Mouse (Mus musculus) ovary, adult 10 weeks (tissue): Measurements from ENCODE around the gene A430089I19Rik. TPM values are rescaled to one million over a fixed set of nuclear protein-coding genes. Genes with fewer than 3 reads are reported as not detected.

Experiments used
- polyA plus RNA-seq: library from polyadenylated mRNA; stranded (reverse); fragments of 350-450 nt; fragmentation: Illumina TruSeq; extraction: RNeasy Lipid Tissue Mini Kit (QIAGEN cat#74804); gene quantifications from one replicate; pipeline ENCODE4 v1.2.3, GENCODE M21; 2014

Gene A430089I19Rik
- polyA plus RNA-seq = not detected

DNA sequence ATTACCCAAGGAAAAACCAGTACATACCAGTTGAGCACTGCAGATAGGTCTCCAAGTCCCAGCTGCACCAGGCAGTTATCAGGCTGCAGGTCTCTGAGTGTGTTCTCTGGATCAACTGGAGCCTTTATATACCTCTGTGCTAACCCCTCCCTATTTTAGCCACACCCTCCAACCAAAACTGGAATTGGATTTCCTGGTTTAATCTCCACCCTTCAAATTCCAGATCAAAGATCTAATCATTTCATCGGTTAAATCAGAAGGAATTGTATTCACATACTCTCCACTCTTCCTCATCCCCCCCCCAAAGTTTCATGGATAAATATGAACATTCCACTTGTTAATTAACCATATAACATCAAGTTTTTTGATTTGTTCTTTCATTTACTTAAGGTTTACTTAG lies at the start of gene A430089I19Rik:
Gene A430089I19Rik (minus strand): TSS at position 101 of the 400 bp plus-strand sequence.

DNA sequence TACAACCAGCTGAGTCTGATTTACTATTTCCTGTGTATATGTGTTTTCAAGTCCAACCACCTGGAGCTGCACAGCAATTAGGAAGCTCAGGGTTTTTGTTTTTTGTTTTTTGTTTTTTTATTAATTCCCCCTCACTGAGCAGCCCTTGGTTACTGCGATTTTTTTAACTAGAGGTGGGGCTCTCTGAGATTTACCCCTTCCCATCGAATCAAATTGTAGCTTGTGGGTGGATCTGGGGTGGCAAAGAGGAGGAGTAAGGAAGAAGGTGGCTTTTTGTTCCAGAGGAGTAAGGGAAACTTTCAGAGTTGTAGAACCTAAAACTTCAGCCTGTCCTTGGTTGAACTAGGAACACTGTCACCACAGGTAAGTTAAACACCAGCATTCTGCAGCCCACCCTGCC lies 32.9 kb upstream of the A430089I19Rik start, which contains the start of gene AA792892:
Gene AA792892 (plus strand): TSS at position 301 of the 400 bp plus-strand sequence.

DNA sequence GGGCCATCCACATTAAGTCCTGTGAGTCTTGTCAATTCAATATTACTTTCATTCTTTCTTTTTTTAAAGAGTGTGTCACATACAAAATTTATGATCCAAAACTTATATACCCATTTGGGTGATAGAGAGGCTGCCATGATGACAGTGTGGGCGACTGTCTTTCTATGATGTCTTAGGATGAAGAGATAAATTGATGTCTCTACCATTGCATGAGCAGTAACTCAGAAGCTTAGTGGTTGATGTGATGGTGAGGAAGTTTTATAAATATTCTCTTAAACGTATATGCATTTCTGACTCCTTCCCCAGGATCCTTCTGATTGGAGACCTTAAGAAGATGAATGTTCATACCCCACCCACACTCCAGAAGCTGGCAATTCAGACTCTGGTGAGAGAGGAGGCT lies 7.5 kb upstream of the A430089I19Rik start, which contains the start of gene Gm6502:
Gene Gm6502 (plus strand): TSS at position 301 of the 400 bp plus-strand sequence.

Other genes starting within 250 kb of the A430089I19Rik start
- gene BC061212, start 236.3 kb downstream of the A430089I19Rik start, polyA plus RNA-seq = not detected
- gene Gm6351, start 230.4 kb downstream of the A430089I19Rik start, polyA plus RNA-seq = not detected
- 2.7 TPM for gene Gm3106, start 88.8 kb downstream of the A430089I19Rik start, polyA plus RNA-seq
- gene Gm6502, start 7.6 kb upstream of the A430089I19Rik start, polyA plus RNA-seq = not detected
- gene AA792892, start 33.0 kb upstream of the A430089I19Rik start, polyA plus RNA-seq = 11.5 TPM
- gene Gm7682, start 139.0 kb upstream of the A430089I19Rik start, polyA plus RNA-seq = not detected
- gene Gm3139, start 219.5 kb upstream of the A430089I19Rik start, polyA plus RNA-seq = not detected